ENCODE assay signal across 17 mouse cellular contexts in the genomic region with DNA sequence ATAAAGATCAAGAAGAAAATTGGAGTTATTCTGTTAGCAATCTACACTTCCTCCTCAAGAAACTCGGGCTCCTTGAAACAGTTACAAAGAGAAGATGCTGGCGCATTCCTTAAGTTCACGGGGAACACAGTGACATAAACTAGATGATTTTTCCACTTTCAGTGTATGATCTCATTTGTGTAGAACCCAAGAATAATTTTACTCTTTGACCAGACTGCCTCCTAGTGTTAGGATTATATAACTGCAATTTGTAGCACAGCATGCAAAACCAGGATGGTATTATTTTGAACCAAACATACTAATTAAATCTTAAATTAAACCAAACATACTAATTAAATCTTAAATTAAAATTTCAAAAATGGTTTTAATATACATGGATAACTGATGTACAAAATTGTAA. TPM values are rescaled to one million over a fixed set of nuclear protein-coding genes. Genes with fewer than 3 reads are reported as not detected.
DNase-seq lines count a peak whose midpoint lies in the region; ATAC-seq and TF ChIP-seq lines count a peak whose summit lies in the region.
"Had no signal": no experiment of that assay in that cellular context is flagged by ENCODE, and none has a peak within 500 bp of the region (broad histone marks: within the 10 kb centered on the region; RNA-seq: fewer than 3 reads in every experiment).

No protein-coding gene starts in this region.

- intact Hi-C loops in heart, adult 2 months (cut with DNase I) = loop anchor here (10.0 kb wide), 1 partner anchor 538 kb away; no protein-coding TSS in a partner anchor

- no peaks in the 10 kb centered on the region for H3K79me2 ChIP-seq in heart, adult 2 months (replicated peaks; ENCODE audit: control insufficient read depth, insufficient read depth, low read length)

- TF ChIP-seq POLR2A in heart, adult 2 months (IDR thresholded peaks at IDR 0.05; ENCODE audit: insufficient read depth, low read depth, low read length) = no peak

- ATAC-seq in heart, embryonic 12.5 days (ENCODE audit: insufficient number of reproducible peaks, low FRiP score) = no peak
- ATAC-seq in lung, postnatal 0 days = no peak
- peak; percentile 79; the same call in 1 of the 2 replicates for ATAC-seq in common myeloid progenitor, adult 5-6 weeks (replicated peaks; ENCODE audit: low read depth, poor library complexity, severe bottlenecking)
- ATAC-seq: forebrain, embryonic 16.5 days had no signal

- H3K27me3 ChIP-seq in heart, adult 2 months (ENCODE audit: control insufficient read depth, insufficient read depth, low read length) = no peaks in the 10 kb centered on the region
- no peaks in the 10 kb centered on the region for H3K27me3 ChIP-seq in heart, embryonic 12.5 days (replicated peaks)
- no peaks in the 10 kb centered on the region for H3K27me3 ChIP-seq in lung, postnatal 0 days (replicated peaks; ENCODE audit: insufficient read depth, low read length)

- no peaks in the 10 kb centered on the region; the same call in 1 of the 2 replicates for H3K36me3 ChIP-seq in heart, adult 2 months (ENCODE audit: control insufficient read depth, insufficient read depth, low read length)
- H3K36me3 ChIP-seq in heart, embryonic 12.5 days = peaks cover 28% of the 10 kb centered on the region
- H3K36me3 ChIP-seq in lung, postnatal 0 days (ENCODE audit: insufficient read depth, low read length) = 0 out of 2 replicates have a peak, but pooled peaks cover under 1% of the 10 kb centered on the region

- H3K9me3 ChIP-seq in heart, embryonic 12.5 days (replicated peaks) = no peaks in the 10 kb centered on the region
- no peaks in the 10 kb centered on the region for H3K9me3 ChIP-seq in lung, postnatal 0 days (ENCODE audit: low read length)

- no peak for TF ChIP-seq EP300 in heart, adult 2 months (IDR thresholded peaks at IDR 0.05; ENCODE audit: insufficient read depth, low read depth, low read length)
- TF ChIP-seq EP300 in lung, postnatal 0 days (IDR thresholded peaks at IDR 0.05) = no peak

- TF ChIP-seq CTCF in heart, adult 2 months (IDR thresholded peaks at IDR 0.05) = peak; percentile 73
- peak; percentile 54 for TF ChIP-seq CTCF in lung, postnatal 0 days (IDR thresholded peaks at IDR 0.05)

- 56% methylated on average over 3 of the region's 3 CpGs for WGBS in heart, adult 2 months
- WGBS in heart, embryonic 12.5 days = 70% methylated on average over 3 of the region's 3 CpGs
- WGBS in lung, postnatal 0 days = 74% methylated on average over 3 of the region's 3 CpGs

- no peak overlapping the region for H3K27ac ChIP-seq in heart, adult 2 months
- H3K27ac ChIP-seq in heart, embryonic 12.5 days (ENCODE audit: poor library complexity, severe bottlenecking) = no peak overlapping the region
- H3K27ac ChIP-seq in lung, postnatal 0 days (ENCODE audit: low read length) = no peak overlapping the region

- no peaks in the 10 kb centered on the region for H3K4me1 ChIP-seq in heart, adult 2 months (ENCODE audit: control insufficient read depth, insufficient read depth, low read length)
- no peaks in the 10 kb centered on the region for H3K4me1 ChIP-seq in heart, embryonic 12.5 days (replicated peaks)
- no peaks in the 10 kb centered on the region for H3K4me1 ChIP-seq in lung, postnatal 0 days (ENCODE audit: insufficient read depth, low read depth, low read length)

- no peak for DNase-seq in heart, adult 2 months
- DNase-seq in lung, postnatal 0 days (ENCODE audit: low spot score) = peak; percentile 37
- DNase-seq in lung, postnatal 4 days = no peak
- peak; percentile 28 for DNase-seq in retina, postnatal 7 days (ENCODE audit: low read depth, low spot score)
- DNase-seq in kidney, adult 9 months = no peak
- no peak for DNase-seq in left cerebral cortex, adult 8-10 months (ENCODE audit: low spot score in 2 of 2)
- DNase-seq: cerebellum, postnatal 36 days; kidney, adult 11 months; layer of hippocampus, postnatal 36 days; lung, postnatal 10 days; thymus, adult 2 months had no signal

- H3K4me3 ChIP-seq in heart, adult 2 months = no peak overlapping the region
- no peak overlapping the region for H3K4me3 ChIP-seq in heart, embryonic 12.5 days
- no peak overlapping the region for H3K4me3 ChIP-seq in lung, postnatal 0 days (ENCODE audit: low read depth, low read length)

- no peak overlapping the region for H3K9ac ChIP-seq in heart, adult 2 months (ENCODE audit: low read depth, low read length)
- H3K9ac ChIP-seq in heart, embryonic 12.5 days = no peak overlapping the region
- H3K9ac ChIP-seq in lung, postnatal 0 days (replicated peaks; ENCODE audit: low read depth) = no peak overlapping the region

- H3K4me2 ChIP-seq in heart, embryonic 12.5 days = no peak overlapping the region
- H3K4me2 ChIP-seq in lung, postnatal 0 days (replicated peaks; ENCODE audit: low read depth, low read length) = no peak overlapping the region

RNA-seq across cellular contexts. Expression of gene Tpr, which starts 19.7 kb away (rescaled TPM):
- total RNA-seq in heart, adult 2 months (2021) = 100 to 1,000 TPM; 109 to 125 TPM
- polyA plus RNA-seq in heart, adult 2 months (2012; rRNA removed) = 58.1 and 89.0 TPM in 2 replicates
- polyA plus RNA-seq in heart, embryonic 12.5 days (2016; fragmentation: Nextera tagmentation; extraction: Ambion mirVana) = 151 and 162 TPM in 2 replicates
- polyA plus RNA-seq in lung, postnatal 0 days (2015; fragmentation: Nextera tagmentation; extraction: Ambion mirVana) = 124 and 140 TPM in 2 replicates
- total RNA-seq in common myeloid progenitor, adult 5-6 weeks (2017) = 523 and 604 TPM in 2 replicates
- 100 to 1,000 TPM; 101 to 110 (median 105) TPM for total RNA-seq in left cerebral cortex, adult 8-10 months (2022)

RNA-seq across cellular contexts. Expression of gene Odr4, which starts 20.0 kb away (rescaled TPM):
- 10 to 100 TPM; 19.8 to 19.9 TPM for total RNA-seq in heart, adult 2 months (2021)
- 7.0 and 13.1 TPM in 2 replicates for polyA plus RNA-seq in heart, adult 2 months (2012; rRNA removed)
- polyA plus RNA-seq in heart, embryonic 12.5 days (2016; fragmentation: Nextera tagmentation; extraction: Ambion mirVana) = 37.7 TPM in 2 replicates
- 39.1 and 43.4 TPM in 2 replicates for polyA plus RNA-seq in lung, postnatal 0 days (2015; fragmentation: Nextera tagmentation; extraction: Ambion mirVana)
- total RNA-seq in common myeloid progenitor, adult 5-6 weeks (2017) = 86.4 and 103 TPM in 2 replicates
- total RNA-seq in left cerebral cortex, adult 8-10 months (2022) = 10 to 100 TPM; 45.8 to 56.7 (median 51.6) TPM

RNA-seq across cellular contexts. Expression of gene Pdc, which starts 53.7 kb away (rescaled TPM):
- not detected for total RNA-seq in heart, adult 2 months (2021)
- polyA plus RNA-seq in heart, adult 2 months (2012; rRNA removed) = not detected in 2 replicates
- polyA plus RNA-seq in heart, embryonic 12.5 days (2016; fragmentation: Nextera tagmentation; extraction: Ambion mirVana) = not detected in 2 replicates
- not detected in 2 replicates for polyA plus RNA-seq in lung, postnatal 0 days (2015; fragmentation: Nextera tagmentation; extraction: Ambion mirVana)
- total RNA-seq in common myeloid progenitor, adult 5-6 weeks (2017) = not detected in 2 replicates
- total RNA-seq in left cerebral cortex, adult 8-10 months (2022) = not detected
- total RNA-seq: adrenal gland, postnatal 4 days; ES-E14; heart, adult 8-10 months; layer of hippocampus, postnatal 36 days had no signal
- polyA plus RNA-seq: forebrain, embryonic 16.5 days; thymus, adult 2 months had no signal

Comparison
In these comparisons a context has a peak if more than half of its experiments do, and no peak if none do; other contexts are left out.
1. DNase-seq: peak in lung, postnatal 0 days (single experiment) and retina, postnatal 7 days (single experiment); none in heart, adult 2 months (0 of 2), lung, postnatal 4 days (0 of 2), kidney, adult 9 months (single experiment) and left cerebral cortex, adult 8-10 months (0 of 2).